Mouse (Mus musculus) intestine, embryonic 14.5 days (tissue): ENCODE measurements at regions not wholly inside any gene's neighbourhood (a gene's known extent, or its start where the extent isn't known, plus 50 kb on each side); places are given as distances from the start of the nearest gene placed in this dataset.

Experiments
- ATAC-seq: fragments of 200-750 bp; cut with Nextera tagmentation; replicated peaks from 2 replicates; pipeline ENCODE4 v1.8.0; 2017; ENCODE audit warnings: low read depth, moderate number of reproducible peaks, moderate TSS enrichment, moderate library complexity; ENCODE audit not compliant: low FRiP score, low TSS enrichment
- DNase-seq: peaks from one replicate; pipeline ENCODE4 v3.0.0-alpha.2; 2018; ENCODE audit warnings: low spot score
- H3K27ac ChIP-seq: fragments of 300-500 bp; sonication (generic); 2 replicates; pipeline ENCODE4 v1.5.1; 2014; ENCODE audit warnings: low read depth, mild to moderate bottlenecking, control low read depth
- H3K27me3 ChIP-seq: fragments of 300-500 bp; sonication (generic); replicated peaks from 2 replicates; pipeline ENCODE4 v1.6.1; 2014; ENCODE audit warnings: low read length, control low read depth; ENCODE audit not compliant: control insufficient read depth, insufficient read depth
- H3K36me3 ChIP-seq: fragments of 300-500 bp; sonication (generic); 2 replicates; pipeline ENCODE4 v1.6.1; 2014; ENCODE audit warnings: low read length, control low read depth; ENCODE audit not compliant: control insufficient read depth, insufficient read depth
- H3K4me1 ChIP-seq: fragments of 300-500 bp; sonication (generic); replicated peaks from 2 replicates; pipeline ENCODE4 v1.6.1; 2014; ENCODE audit warnings: low read length, control low read depth, mixed read lengths; ENCODE audit not compliant: control insufficient read depth, insufficient read depth
- H3K4me2 ChIP-seq: fragments of 300-500 bp; sonication (generic); 2 replicates; pipeline ENCODE4 v1.6.1; 2014; ENCODE audit warnings: low read length
- H3K4me3 ChIP-seq: fragments of 300-500 bp; sonication (generic); 2 replicates; pipeline ENCODE4 v1.5.1; 2014; ENCODE audit warnings: low read depth, low read length, control low read depth, mixed read lengths
- H3K9ac ChIP-seq: fragments of 300-500 bp; sonication (generic); 2 replicates; pipeline ENCODE4 v1.6.1; 2014; ENCODE audit warnings: mild to moderate bottlenecking, low read length
- H3K9me3 ChIP-seq: fragments of 300-500 bp; sonication (generic); 2 replicates; pipeline ENCODE4 v1.6.1; 2016; ENCODE audit warnings: low read length, control low read depth; ENCODE audit not compliant: control insufficient read depth
- WGBS: fragments of 180-500 bp; shearing (Covaris S2); extraction: QIAGEN DNeasy Blood & Tissue Kit; methylation state at CpG from one replicate; pipeline ENCODE4 v1.1.7; 2014; 5-methylcytosine and 5-hydroxymethylcytosine counted together

GRCm38 (mm10) chr9:46541001-46541400, 221.2 kb upstream of the 4931429L15Rik start:
- no peaks in the 10 kb centered on the region for H3K4me1 ChIP-seq
- H3K27me3 ChIP-seq, result no peaks in the 10 kb centered on the region
- H3K9me3 ChIP-seq, result no peaks in the 10 kb centered on the region
- 74% methylated on average over 2 of the region's 2 CpGs for WGBS
- DNase-seq (no peak), ATAC-seq (no peak)
- no peak overlapping the region for H3K4me2 ChIP-seq
- no peak overlapping the region for H3K4me3 ChIP-seq
- H3K27ac ChIP-seq, result no peak overlapping the region
- H3K9ac ChIP-seq, result no peak overlapping the region
- no peaks in the 10 kb centered on the region for H3K36me3 ChIP-seq

DNA sequence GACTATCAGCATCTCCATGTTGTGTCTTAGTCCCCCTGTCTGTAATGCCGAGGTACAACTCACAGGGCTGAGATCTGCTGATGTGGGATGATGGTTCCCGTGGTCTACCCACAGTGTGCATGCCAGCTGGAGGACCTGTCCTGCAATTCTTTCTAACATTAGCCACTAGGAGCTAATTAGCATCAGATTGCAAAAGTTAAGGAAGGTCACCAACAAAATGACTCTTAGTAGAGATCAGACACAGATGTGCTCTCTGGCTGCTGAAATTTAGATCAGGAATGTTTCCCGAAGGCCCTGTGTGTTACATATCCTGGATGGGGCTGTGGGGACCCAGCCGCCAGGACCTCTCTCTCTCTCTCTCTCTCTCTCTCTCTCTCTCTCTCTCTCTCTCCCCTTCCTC, 218.8 kb upstream of the 4931429L15Rik start:
- DNase-seq, result no peak
- no peaks in the 10 kb centered on the region for H3K9me3 ChIP-seq
- no peak overlapping the region for H3K27ac ChIP-seq
- no peak for ATAC-seq
- H3K36me3 ChIP-seq, result no peaks in the 10 kb centered on the region
- H3K9ac ChIP-seq, result no peak overlapping the region
- no peaks in the 10 kb centered on the region for H3K27me3 ChIP-seq
- H3K4me2 ChIP-seq, result no peak overlapping the region
- WGBS, result 81% methylated on average over 4 of the region's 4 CpGs
- no peaks in the 10 kb centered on the region for H3K4me1 ChIP-seq
- H3K4me3 ChIP-seq, result no peak overlapping the region

- no peak for ATAC-seq
- H3K4me1 ChIP-seq, result no peaks in the 10 kb centered on the region
- no peak overlapping the region for H3K4me3 ChIP-seq
- no peaks in the 10 kb centered on the region for H3K27me3 ChIP-seq
- H3K36me3 ChIP-seq, result no peaks in the 10 kb centered on the region
- no peak overlapping the region for H3K4me2 ChIP-seq
- H3K27ac ChIP-seq, result no peak overlapping the region
- WGBS, result 78% methylated on average over 20 of the region's 20 CpGs
- H3K9ac ChIP-seq, result no peak overlapping the region
- DNase-seq, result no peak
- H3K9me3 ChIP-seq, result 0 out of 2 replicates have a peak, but pooled peaks cover 2% of the 10 kb centered on the region
Measured at GRCm38 (mm10) chr9:46516401-46517130, 196.8 kb upstream of the 4931429L15Rik start.

DNA sequence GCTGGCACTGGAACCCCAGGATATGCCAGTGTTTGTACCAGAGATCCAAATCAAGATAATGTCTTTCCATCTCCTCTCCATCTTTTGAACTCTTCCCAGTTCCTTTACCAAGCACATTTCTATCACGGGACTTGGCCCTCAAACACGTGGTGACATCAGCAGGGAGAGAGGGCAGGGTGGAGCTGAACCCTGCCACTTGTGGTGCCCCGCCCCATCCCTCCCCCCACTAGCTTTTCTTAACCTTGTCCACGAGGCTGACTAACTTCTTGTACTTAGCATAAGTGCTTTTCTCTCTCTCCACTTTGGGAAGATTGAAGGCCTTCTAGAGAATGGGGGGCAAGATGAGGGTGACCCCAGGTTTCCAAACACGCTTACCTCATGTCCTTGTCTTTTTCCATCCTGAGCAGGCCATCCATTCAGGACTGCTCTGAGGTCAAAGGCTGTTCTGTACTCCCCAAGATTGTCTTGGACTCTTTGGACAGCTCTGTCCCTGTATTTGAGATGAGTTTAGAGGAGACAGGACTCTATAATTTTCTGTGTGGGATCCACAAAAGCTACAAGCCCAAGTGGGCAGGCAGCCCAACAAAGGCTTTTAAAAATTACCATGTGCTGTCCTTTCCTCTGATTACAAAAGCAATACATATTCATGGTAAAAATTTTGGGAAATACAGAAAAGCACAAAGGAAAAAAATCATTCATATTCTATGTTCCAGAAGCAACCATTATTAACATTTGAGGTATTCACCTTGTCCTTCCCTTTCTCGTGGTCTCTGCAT, 192.7 kb upstream of the 4931429L15Rik start:
- WGBS, result 66% methylated on average over 6 of the region's 6 CpGs
- no peak overlapping the region for H3K4me3 ChIP-seq
- ATAC-seq, result no peak
- DNase-seq, result no peak
- H3K4me2 ChIP-seq, result no peak overlapping the region
- no peaks in the 10 kb centered on the region for H3K36me3 ChIP-seq
- no peaks in the 10 kb centered on the region for H3K4me1 ChIP-seq
- H3K27me3 ChIP-seq, result no peaks in the 10 kb centered on the region
- no peak overlapping the region for H3K9ac ChIP-seq
- no peak overlapping the region for H3K27ac ChIP-seq
- H3K9me3 ChIP-seq, result 0 out of 2 replicates have a peak, but pooled peaks cover 2% of the 10 kb centered on the region

DNA sequence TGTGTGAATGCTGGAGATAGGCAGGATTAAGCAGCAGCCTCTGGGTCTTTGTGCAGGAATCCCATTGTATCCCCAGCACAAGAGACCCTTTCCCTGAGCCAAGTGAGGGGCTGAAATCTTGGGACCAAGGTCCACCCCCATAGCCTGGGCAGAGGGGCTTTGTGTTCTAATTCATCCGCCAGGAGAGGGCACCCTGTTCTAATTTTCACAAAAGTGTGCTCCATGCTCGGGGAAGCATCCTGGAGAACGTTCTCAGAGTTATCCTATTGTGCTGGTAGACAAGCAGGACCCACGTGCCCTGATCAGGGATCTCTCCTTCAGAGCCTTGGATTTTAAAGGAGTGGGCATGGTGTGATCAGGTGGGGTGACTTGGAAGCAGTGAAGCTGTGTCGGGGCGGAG, 191.5 kb upstream of the 4931429L15Rik start:
- Histone ChIP-seq H3K4me2 (no peak overlapping the region), H3K4me3 (no peak overlapping the region), H3K9ac (no peak overlapping the region), H3K27me3 (no peaks in the 10 kb centered on the region), H3K36me3 (no peaks in the 10 kb centered on the region), H3K27ac (no peak overlapping the region), H3K9me3 (0 out of 2 replicates have a peak, but pooled peaks cover 2% of the 10 kb centered on the region), H3K4me1 (no peaks in the 10 kb centered on the region)
- ATAC-seq (no peak), DNase-seq (no peak)
- 59% methylated on average over 6 of the region's 6 CpGs for WGBS

- H3K27ac ChIP-seq, result no peak overlapping the region
- 53% methylated on average over 5 of the region's 5 CpGs for WGBS
- no peaks in the 10 kb centered on the region for H3K4me1 ChIP-seq
- no peaks in the 10 kb centered on the region for H3K36me3 ChIP-seq
- ATAC-seq (no peak), DNase-seq (no peak)
- H3K4me2 ChIP-seq, result no peak overlapping the region
- no peak overlapping the region for H3K9ac ChIP-seq
- no peaks in the 10 kb centered on the region for H3K27me3 ChIP-seq
- 0 out of 2 replicates have a peak, but pooled peaks cover 2% of the 10 kb centered on the region for H3K9me3 ChIP-seq
- no peak overlapping the region for H3K4me3 ChIP-seq
Measured at GRCm38 (mm10) chr9:46509896-46510295, 190.1 kb upstream of the 4931429L15Rik start.

DNA sequence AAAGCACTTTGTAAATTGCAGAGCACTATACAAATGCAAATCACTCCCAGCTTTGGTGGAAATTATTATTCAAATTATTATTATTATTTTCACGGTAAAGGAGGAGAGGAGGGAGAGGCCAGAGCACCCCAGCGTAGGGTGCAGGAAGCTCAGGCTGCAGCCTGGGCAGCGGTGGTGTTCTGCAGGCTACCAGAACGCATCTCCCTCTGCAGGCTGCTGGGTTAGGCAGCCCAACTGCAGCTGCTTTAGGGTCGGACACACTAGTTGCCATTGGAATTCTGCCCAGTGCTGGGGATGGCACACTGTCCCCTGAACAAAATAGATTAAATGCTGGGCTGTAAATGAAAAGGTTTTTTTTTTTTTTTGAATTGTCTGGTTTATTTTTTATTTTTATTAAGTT, 189.7 kb upstream of the 4931429L15Rik start:
- Histone ChIP-seq H3K9me3 (0 out of 2 replicates have a peak, but pooled peaks cover 2% of the 10 kb centered on the region), H3K27me3 (no peaks in the 10 kb centered on the region), H3K36me3 (no peaks in the 10 kb centered on the region), H3K9ac (no peak overlapping the region), H3K4me1 (no peaks in the 10 kb centered on the region), H3K27ac (no peak overlapping the region), H3K4me3 (no peak overlapping the region), H3K4me2 (no peak overlapping the region)
- no peak for DNase-seq
- ATAC-seq, result no peak
- WGBS, result 24% methylated on average over 5 of the region's 5 CpGs

- Histone ChIP-seq H3K36me3 (no peaks in the 10 kb centered on the region), H3K4me2 (no peak overlapping the region), H3K4me1 (no peaks in the 10 kb centered on the region), H3K9me3 (no peaks in the 10 kb centered on the region), H3K4me3 (no peak overlapping the region), H3K9ac (no peak overlapping the region), H3K27me3 (no peaks in the 10 kb centered on the region), H3K27ac (no peak overlapping the region)
- ATAC-seq (no peak), DNase-seq (no peak)
- 86% methylated on average over 4 of the region's 4 CpGs for WGBS
Measured at GRCm38 (mm10) chr9:46507036-46507435, 187.2 kb upstream of the 4931429L15Rik start.
